Mouse (Mus musculus) urinary bladder, postnatal 25 days (tissue): ENCODE measurements around the gene Tbl2.

Experiments
- DNase-seq: peaks from one replicate; pipeline ENCODE4 v3.0.0; 2022; ENCODE audit warnings: low spot score

Gene Tbl2

DNA sequence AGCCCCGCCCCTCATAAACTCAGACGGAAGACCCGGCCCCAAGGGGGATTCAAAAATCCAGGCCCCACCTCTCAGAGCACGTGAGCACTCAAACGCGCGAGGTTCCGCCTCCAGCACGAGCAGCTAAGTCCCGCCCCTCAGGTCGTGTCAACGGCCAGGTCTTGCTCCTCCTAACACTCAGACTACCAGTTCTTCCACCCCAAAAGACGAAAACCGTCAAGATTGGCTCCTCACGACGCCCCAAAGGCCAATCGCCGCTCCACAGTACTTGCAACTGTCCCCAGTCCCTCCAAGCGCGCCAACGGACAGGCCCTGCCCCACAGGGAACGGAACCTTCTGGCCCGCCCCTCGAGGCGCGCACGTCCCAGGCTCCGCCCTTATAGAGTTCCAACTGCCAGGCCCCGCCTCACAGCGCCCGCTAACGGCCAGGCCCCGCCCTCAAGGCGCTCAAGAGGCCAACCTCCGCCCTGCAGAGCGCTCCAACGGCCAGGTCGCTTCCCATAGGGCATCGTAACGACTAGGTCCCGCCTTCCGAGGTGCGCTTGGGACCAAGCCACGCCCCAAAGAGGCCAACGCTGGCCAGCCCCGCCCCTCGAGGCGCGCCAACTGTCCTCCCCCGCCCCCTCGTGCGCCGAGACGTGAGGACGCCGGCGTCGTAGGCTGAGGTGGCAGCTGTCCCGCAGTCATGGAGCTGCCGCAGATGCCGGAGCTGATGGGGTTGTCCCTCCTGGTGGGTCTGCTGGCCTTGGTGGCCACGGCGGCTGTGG is at the start of gene Tbl2:
Gene Tbl2, plus strand, starts transcription at position 605 of the 767 bp plus-strand sequence.
- peak; percentile 98 for DNase-seq

DNA sequence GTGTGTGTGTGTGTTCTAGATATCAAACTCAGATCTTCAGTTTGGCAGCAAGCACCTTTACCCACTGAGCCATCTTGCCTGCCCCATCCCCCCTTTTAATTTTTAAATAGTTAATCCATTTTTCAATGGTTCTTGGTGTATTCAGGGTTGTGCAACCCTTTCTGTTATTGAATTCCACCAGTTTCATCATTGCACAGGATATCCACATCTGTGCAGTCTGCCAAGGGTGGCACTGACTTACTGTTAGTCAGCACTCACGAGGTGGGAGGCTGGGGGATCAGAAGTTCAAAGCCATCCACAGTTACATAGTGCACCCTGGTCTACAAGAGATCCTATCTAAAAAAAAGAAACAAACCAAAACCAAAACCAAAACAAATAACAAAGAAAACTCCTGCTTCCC is 48.5 kb upstream of the Tbl2 start:
- DNase-seq = no peak

DNA sequence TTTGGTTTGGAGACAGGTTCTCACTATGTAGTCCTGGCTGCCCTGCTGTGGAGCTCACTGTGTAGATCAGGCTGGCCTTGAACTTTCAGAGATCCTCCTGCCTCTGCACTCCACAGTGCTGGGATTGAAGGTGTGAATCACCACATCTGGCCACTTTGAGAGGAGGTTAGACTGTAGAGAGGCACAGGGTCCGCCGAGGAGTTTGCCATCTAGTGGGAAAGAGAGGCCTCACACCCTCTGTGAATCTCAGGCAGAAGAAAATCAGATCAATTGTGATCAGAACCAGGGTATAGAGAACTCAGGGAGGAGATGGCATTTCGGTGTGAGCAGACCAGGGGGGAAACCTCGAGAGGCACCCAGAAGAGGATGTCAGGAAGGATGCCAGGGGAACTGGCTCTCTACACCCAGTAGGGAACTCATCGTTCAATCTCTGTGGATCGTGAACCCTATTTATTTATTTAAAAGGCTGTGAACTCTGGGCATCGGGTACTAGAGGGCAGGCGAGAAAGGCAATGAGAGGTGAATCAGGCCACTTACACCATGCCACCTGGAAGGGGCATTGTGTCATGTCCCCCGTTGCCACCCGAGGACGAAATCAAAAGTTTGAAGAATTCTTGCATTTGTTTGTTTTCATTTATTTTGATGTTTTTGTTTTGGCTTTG is 45.3 kb upstream of the Tbl2 start:
- no peak for DNase-seq

DNA sequence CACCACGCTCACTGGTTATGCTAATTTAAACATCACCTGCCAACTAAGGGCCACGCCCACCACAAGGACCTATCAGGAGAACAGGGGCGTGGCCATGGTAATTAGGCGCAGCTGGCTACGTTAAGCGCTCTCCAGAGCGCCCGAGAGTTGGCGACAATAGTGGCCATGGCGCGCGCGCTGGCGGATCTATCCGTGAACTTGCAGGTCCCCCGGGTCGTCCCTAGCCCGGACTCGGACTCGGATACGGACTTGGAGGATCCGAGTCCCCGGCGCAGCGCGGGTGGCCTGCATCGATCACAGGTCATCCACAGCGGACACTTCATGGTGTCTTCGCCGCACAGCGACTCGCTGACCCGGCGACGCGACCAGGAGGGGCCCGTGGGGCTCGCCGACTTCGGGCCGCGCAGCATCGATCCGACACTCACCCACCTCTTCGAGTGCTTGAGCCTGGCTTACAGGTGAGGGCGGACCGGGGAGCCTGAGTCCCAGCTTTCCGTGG is 42.6 kb upstream of the Tbl2 start:
- DNase-seq = peak; percentile 58

DNA sequence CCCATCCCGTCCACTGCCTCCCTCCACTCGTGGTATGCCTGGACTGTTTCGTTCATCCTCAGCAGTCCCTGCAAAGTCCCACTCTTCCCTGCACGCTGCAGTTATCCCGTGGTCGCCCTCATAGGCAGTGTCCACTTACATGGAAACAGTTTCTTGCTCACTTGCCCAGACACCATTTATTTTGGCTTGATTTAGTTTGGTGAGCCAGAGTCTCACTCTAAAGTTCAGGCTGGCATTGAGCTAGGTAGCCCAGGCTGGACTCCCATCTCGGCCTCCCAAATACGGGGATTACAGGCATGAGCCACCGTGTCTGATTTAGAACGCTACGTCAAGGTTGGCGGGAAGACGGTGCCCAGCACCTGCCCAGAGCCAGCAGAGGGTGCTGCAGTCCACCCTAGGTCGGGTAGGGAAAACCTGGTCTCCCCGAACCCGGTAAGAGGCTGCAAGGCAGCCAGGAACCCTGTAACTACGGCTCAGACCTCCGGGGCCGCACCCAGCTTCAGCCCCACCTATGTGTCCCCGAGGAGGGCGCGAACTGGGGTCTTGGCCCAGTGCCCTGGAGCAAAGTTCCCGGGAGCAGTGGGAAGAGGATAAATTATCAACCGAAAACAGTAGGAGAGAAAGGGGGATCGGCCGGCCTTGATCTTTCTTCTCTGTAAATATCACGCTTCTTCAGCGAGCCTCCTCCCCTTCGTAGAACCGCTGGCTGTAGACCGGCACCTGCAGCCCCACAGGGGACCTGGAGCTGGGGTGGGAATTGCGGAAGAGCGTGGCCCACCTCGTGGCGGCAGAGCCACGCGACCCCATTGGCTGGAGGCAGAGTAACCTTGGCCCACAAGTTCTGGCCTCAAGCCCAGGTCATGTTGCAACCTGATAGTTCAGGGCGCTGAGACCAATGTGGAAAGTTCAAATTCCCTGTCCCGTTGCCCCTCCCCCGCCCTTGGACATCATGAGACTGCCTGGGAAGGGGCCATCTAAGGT is 41.6 kb upstream of the Tbl2 start:
- DNase-seq = peak; percentile 34

DNA sequence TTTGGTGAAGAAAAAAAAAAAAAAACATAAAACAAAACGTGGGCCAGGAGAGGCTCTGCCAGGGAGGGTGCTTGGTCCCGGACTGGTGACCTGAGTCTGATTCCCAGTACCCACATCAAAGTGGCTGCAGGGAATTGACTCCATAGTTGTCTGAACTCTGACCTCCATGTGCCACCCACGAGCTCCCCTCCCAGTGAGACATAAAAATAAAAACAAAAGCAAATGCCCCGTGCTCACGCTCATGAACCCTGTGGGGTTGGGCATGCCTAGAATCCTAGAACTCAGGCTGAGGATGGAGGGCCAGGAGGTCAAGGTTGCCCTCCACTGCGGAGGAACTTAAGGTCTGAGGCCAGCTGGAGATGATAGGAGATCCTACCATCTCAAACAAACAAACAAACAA is 40.4 kb upstream of the Tbl2 start:
- DNase-seq = no peak

DNA sequence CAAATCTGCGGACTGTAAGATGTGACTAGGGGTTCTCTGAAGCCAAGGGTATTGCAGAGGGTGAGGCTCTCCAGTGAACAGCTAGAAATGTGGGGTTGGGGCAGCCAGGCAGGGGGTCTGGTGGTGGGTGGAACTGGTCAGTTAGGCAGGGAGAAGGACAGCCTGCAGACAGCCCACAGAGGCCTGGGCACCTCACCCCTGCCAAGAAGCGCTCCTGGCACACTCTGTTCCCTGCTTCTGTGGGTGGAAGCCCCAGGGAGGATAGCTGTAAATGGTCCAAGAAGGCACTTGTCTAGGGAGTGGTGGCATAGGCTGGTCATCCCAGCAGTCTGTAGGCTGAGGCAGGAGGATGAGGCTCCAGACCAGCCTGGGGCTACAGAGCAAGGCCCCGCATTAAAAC is 40.0 kb upstream of the Tbl2 start:
- no peak for DNase-seq

DNA sequence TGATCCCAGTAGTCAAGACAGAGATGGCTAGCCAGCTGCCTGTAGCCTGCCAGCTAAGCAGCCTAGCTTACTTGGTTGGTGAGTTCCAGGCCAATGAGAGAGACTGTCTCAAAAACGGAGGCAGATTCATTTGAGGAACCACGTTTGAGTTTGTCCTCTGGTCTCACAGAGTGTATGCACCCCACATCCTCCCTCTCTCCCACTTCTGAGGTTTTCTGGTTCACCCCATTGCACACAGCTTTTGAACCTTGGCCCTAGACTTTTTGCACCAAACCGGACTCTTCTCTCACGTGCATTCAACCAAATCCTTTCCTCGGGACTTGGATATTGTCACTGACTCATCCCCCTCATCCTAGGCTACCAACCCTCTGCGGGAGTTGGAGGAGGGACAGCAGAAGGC is 39.5 kb upstream of the Tbl2 start:
- no peak for DNase-seq

DNA sequence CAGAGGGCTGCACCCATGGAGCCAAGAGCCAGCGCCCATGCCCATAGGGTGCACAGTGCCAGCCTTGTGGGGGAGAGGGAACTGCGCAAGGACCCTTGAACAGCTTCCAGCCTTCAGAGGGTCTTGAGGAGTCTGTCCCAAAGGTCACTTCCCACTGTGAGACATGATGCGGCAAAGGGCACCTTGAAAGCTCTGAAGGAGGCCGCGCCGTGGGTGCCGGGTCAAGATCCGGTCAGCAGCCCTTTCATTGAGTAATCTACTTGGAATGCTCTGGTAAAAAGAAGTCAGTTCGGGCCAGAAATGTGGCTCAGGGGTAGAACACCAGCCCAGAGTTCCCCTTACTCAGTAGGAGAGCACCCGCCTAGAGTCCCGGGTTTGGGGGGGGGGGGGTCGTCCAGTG is 35.7 kb upstream of the Tbl2 start:
- no peak for DNase-seq

DNA sequence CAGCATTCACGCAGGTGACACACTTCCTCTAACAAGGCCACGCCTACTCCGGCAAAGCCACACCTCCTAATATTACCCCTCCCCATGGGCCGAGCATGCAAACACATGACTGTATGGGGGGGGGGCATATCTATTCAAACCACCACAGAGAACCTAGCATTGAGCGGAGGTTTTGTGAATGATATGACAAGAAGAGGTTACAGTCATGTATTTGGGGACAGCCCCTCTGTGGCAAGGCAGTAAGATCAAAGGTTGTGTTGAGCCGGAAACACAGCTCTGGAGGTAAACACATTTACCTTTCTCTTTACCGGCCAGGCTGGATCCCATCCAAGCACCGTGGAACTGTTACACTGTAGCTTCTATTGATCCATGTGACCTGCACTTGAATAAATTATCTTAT is 34.2 kb upstream of the Tbl2 start:
- DNase-seq = no peak

DNA sequence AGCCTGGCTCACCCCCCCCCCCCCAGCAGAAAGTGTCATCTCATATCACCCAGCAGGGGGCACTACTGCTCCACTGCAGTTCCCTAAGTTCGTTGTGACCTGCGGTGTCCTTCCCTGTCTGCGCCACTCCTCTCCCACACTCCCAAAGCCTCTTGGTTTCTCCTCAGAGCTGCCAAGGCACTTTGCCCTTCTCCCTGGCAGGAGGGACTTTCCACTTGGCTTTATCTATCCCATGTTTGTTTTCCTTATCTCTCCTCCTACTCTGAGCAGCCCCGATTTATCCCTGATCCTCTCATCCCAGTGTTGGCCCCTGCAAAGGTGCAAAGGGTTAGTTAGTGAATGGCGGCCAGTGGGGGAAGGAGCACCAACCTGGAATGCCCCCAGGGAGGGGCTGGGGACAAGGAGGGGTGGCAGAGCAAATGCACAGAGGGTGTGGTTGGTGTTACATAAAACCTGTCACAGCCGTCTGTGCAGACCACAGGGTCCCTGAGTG is 30.8 kb upstream of the Tbl2 start:
- peak; percentile 63 for DNase-seq

DNA sequence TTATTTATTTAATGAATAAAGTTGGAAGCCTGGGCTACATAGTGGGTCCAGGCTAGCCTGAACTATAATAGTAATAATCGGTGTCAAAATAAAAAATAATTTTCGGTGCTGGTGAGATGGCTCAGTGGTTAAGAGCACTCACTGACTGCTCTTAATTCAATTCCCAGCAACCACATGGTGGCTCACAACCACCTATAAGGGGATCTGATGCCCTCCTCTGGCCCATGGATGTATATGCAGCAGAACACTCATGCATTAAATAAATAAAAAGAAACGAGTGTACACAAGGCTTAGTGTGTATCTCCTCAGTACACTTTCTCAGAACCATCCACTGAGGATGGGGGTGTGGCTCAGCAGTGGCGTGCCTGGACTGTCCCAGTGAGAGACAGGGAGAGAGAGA is 28.7 kb upstream of the Tbl2 start:
- no peak for DNase-seq

DNA sequence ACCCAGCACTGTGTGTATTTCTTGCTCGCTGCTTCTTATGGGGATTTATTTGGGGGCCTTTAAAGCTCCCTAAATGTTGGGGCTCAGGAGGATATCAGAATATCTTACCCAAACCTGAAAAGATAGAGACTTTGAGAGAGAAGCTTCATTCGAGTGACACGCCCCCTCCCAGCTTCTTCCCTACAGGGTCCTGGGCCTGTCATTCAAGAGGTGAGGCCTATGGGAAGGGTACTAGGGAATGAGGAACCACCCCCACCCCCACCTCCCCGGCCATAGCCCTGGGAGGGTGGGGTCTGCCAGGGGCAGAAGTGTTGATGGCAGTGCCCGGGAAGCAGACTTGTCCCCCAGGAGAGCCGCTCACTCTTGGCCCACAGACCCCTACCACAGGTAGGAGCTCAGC is 23.3 kb upstream of the Tbl2 start:
- DNase-seq = no peak

DNA sequence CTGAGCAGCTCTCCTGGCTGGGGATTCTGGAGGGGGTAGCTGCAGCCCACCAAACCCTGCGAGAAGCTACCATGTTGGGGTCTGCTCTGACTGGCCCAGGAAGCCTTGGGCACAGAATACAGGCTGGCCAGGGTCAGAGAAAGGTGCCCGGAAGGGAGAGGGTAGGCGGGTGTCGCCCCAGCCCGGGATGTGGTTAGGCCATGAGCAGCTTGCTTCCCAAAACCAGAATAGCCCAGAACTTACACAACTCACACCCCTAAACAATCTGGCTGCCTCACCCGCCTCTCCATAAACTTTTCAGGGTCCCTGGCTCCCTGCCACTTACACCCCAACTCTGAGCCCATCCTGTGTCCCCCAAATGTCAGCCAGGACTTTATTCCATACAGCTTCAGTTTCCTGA is 21.8 kb upstream of the Tbl2 start:
- no peak for DNase-seq

DNA sequence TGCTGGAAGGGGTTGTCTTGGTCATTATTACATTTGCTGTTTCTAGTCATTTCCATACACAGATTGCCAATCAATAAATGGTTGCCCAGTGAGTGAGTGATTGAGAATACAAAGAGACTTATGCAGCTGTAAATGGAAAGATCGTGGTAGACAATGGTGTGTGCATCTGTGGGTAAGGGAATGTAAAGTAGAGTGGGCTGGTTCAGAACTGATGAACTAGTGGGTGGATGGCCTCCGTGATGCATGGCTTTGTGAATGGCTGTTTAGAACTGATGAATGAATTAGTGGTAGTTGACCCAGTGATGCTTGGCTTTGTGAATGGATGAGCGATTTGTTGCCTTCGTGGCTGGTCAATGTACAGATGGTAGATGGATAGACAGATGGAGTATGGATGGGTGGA is 19.7 kb upstream of the Tbl2 start:
- DNase-seq = no peak

DNA sequence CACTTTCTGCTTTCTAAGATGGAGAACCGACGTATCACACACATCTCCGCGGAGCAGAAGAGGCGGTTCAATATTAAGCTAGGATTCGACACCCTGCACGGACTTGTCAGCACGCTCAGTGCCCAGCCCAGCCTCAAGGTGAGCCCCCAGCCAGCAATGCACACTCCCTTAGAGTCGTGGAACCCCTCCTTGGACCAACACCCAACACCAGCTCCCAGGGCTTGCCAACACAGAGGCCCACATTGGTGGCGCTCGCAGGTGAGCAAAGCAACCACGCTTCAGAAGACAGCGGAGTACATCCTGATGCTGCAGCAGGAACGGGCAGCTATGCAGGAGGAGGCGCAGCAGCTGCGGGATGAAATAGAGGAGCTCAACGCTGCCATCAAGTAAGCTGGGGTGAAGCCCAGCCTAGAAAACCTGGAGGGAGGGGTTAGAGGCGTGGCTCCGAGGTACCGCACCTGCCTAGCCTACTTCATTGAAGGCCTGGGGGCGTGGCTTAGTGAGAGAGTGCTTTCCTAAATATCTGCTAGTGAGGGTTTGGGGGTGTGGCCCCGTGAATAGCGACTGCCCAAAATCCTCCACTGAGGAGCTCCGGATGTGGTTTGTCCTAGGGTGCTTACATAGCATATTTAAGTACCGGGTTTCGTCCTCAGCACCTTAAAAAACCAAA is 15.6 kb upstream of the Tbl2 start:
- peak; percentile 48 for DNase-seq

DNA sequence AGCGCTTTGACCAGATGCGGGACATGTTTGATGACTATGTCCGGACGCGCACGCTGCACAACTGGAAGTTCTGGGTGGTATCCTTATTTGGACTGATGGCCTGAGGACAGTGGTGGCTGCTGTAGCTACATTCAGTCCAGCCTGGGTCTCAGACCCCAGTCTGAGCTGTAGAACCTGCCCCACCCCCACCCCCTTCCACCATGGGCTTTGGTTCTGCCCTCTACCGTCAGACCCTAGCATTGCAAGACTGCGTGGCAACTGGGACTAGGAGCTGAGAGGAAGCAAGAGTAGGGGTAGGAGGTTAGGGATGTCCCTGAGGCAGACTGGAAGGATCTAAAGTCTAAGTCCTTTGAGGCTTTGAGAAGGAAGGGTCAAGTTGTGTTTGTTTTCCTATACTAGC is 14.9 kb upstream of the Tbl2 start:
- no peak for DNase-seq

DNA sequence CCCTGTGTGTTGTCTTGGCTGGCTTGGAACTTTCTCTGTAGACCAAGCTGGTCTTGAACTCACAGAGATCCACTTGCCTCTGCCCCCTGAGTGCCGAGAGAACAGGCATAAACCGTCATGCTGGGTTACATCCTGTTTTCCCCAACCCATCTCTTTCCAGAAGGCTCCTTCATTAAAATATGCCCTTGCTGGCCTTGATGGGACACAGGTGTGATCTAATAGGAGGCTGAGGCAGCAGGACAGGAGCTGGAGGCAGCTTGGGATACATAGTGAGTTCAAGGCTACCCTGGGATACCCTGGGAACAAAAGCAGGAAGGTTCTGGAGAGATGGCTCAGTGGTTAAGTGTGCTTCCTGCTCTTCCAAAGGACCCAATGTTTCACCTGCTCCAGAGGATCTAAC is 9.6 kb upstream of the Tbl2 start:
- no peak for DNase-seq

DNA sequence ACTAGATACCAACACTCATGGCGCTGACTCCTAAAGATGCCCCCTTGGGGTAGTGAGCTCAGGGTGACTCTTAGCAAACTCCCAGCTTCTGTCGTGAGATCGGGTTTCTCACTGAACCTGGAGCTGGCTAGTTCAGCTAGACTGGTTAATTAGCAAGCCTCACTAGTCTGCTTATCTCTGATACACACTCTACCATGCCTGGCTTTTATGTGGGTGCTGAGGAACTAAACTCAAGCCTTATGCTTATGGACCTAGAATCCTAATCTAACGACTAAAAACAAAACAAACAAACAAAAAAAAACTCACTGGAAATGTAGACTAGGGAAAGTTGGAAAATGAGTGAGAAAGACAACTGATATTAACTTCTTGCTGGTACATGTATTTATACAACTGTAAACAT is 5.0 kb upstream of the Tbl2 start:
- no peak for DNase-seq

DNA sequence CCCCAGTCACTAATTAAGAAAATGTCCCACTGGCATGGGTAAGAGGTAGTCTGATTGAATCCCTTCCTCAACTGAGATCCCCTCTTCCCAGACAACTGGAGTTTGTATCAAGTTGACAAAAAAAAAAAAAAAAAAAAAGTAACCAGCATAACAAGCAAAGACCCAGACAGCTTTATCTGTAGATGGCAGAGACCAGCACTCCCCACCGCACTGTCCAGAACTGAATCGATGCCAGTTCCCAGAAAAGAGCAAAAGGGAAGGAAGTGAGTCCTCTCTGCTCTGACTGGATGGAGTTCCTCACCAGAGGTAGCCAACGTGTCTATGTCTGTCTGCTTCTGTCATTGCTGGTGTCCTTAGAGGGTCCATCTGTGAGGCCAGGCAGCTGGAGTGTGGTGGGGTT is 3.9 kb upstream of the Tbl2 start:
- no peak for DNase-seq

DNA sequence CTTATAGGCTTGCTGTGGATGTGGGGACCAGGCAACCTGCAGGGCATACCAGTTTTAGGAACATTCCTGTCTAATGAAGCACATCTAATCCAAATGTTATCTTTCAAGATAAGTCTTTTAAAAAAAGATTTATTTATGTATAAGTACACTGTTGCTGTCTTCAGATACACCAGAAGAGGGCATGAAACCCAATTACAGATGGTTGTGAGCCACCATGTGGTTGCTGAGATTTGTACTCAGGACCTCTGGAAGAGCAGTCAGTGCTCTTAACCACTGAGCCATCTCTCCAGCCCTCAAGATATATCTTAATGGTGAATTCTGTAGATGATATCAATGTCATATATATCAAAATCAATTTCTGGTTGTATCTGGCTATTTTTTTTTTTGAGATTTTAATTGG is 3.5 kb upstream of the Tbl2 start:
- no peak for DNase-seq

DNA sequence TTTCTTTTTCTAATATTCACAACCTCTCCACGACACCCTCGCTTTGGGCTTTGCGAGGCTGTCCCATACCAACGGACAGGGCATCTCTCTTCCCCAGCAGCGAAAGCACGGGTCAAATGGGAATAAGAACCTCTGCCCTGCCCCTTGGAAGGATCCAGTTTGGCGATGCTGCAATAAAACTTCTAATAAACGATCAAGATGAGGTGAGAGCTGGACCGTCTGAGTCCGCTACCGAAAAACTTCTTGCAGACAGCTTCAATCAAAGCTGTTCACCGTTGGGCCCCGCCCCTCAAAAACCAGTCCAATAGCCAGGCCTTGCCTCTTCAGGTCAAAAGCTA is 773 bp upstream of the Tbl2 start:
- DNase-seq = no peak
